Mouse (Mus musculus) brain, embryonic 18.5 days (tissue): ENCODE data around the gene Chst10.

Experiments
- DNase-seq: peaks from one replicate; pipeline ENCODE4 v3.0.0-alpha.2; 2012; ENCODE audit warnings: low read depth, low spot score

The Chst10 gene

GRCm38 (mm10) chr1:38869398-38870195, 28.4 kb downstream of the Chst10 start:
- no peak for DNase-seq

DNA sequence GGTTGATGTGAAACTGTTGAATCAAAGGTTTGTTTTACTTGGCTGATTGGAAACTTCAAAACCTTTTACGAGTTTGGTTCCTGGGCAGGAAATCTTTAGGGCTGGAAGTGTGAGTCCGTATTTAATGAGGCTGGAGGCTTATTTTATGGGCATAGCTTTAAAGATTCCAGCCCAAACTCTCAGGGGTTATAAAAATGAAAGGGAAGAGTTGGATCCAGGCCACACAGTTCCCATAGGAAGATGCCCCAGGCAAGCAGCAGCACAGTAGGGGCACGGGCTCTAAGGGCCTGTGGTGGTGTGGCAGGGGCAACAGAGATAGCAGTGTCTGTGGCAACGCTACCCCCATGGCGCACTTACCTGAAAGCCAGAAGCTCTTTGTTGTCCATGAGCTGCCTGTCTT, 31.7 kb downstream of the Chst10 start:
- no peak for DNase-seq

DNA sequence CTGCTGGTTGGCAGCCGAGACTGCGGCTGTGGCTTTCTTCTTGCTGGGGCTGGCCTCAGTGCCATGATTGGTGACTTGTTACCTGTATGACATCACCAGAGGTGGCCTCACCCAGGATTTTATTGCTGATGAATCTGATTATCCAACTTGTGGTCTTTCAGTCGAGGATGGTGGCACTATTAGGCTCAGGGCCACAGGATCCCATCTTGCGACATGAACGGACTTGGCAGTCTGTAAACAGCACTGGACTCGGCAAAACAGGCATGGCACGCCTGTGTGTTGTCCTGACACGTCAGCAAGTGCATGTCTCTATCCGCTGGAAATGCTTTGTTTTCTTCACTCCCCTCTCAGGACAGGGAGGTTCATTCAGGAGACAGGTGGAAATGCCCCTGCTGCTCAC, 33.6 kb downstream of the Chst10 start:
- no peak for DNase-seq

DNA sequence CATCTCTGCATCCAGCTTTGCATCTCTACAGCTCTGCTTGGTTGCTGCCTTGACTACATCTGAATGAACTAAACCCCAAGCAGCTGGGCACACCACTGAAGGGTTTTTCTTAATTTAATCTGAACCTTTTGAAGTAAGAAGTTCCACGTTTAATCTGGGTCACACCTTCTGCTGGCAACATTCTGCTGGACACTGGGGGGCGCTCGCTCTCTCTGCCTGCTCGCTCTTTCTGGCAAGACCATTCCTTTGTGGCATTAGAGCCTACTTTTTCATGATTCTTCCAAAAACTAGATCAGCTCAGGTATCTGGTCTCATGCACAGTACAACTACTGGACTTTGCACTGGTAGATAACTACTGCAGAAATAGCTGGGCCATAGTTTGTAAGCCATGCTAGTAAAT, 35.7 kb downstream of the Chst10 start:
- DNase-seq: no peak

DNA sequence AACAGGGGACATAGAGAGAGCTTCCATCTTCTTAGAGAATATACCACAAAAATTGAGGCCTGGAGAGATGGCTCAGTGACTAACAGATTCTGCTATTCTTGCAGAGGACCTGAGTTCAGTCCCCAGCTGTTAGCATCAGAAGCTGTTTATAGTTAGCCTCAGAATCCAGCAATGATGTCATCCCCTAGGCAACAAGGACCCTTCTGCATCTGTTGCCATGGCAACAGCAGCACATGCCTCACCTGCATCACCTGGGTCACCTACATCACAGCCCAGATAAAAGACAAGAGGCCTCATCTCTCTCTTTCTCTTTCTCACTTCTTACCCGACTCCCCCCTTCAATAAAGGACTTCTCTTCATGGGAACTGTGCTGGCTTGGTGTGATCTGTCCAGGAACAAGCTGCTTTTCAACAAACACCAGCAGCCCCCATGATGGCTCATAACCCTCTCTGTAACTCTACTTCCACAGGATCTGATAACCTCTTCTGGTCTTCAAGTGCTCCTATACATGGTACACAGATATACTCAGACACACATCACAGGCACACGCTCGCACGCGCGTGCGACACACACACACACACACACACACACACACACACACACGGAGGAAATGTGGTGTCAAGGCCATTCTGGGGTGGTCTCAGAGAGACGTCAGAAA, 37.0 kb downstream of the Chst10 start:
- no peak for DNase-seq

DNA sequence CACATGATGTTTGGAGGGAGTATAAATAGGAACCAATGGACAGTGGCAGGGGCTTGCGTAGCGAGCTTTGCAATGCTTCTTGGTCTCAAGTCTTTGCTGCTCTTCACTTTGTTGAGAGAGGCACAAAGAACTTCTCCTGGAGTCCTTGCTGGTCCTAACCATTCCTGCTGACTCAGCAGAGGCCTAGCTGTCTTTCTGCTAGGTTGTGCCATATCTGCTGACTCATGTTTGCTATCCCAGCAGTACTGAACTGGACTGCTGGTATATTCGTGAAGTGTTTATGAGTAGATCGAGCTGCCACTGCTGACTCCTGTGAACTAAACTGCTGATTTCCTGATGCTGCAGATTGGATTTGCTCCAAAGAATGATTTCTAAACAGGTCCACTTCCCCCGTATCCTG, 37.8 kb downstream of the Chst10 start:
- no peak for DNase-seq

- no peak for DNase-seq
These were observed 41.8 kb downstream of the Chst10 start for GRCm38 (mm10) chr1:38856196-38856595.

- DNase-seq: no peak
These were observed 45.7 kb downstream of the Chst10 start for GRCm38 (mm10) chr1:38852250-38852649.

GRCm38 (mm10) chr1:38850650-38851049, 47.3 kb downstream of the Chst10 start:
- DNase-seq: no peak

DNA sequence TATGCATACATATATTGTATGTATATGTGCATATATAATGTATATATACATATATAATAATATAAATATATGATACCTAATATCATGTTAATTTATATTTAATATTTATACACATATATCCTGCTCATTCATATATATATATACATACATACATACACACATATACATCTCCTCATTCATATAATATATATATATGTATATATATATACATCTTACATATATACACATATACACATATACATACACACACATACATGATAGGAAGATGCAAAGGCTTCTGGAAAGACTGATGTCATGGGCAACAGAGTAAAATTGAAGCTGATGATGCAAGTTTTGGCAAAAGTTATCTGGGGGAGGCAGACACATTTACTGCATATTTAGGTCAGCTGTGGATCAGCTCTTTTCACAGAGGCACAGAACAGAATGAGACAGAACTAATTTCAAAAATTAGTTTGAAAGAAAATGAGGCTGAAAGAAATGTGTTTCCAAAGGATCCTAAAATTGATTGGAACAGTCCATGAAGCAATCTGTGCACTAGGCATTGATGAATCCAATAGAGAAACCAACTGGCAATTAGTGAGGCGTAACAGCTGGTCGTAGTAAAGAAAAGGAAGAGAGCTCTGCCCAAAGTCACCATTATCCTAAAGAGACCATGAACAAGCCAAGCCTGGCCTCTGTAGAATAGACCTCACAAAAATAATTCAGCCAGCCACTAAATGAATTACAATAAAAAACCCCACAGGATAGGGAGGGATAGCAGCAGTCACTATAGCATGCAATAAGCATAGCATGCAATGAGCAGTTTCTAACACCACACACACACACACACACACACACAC, 49.3 kb downstream of the Chst10 start:
- no peak for DNase-seq

DNA sequence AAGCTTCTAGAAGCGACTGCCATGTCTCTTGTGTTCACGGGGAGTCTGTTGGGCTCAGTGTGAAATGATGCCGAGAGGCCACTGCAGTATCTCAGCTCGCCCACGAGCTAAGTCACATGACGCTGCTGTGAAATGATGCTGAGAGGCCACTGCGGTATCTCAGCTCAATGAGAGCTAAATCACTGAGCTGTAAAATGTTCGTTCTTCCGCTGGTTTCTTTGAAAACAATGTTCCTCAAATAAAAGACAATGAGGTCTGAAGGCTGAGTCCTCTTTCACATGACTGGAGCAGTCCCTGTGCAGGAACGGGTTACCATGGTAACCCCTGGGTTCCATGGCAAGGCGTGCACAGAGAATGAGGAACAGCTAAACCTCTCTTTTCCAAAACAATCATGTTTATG, 50.0 kb downstream of the Chst10 start:
- no peak for DNase-seq

- DNase-seq: no peak
These were observed 54.7 kb downstream of the Chst10 start for GRCm38 (mm10) chr1:38843275-38843674.

GRCm38 (mm10) chr1:38842861-38843260, 55.1 kb downstream of the Chst10 start:
- DNase-seq: no peak

DNA sequence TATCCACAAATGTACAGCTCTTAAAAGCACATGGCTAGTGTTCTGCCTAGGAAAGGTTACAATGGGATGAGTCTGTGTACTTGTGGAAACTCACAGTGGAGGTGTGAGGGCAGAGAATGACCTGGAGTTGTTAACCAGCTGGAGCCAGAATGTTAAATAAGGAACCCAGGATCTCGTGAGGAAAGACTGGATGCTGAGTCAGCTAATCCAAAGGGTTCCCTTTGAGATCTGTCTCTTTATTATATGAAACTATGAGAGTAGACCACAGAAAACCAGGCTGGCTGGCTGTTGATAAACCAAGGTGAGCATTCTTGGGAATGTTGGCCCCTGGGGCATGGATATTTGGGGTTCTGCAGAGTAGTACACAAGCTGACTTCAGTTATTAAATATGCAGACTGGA, 58.0 kb downstream of the Chst10 start:
- DNase-seq: no peak

- no peak for DNase-seq
These were observed 61.5 kb downstream of the Chst10 start, which contains the start of gene Lonrf2 for GRCm38 (mm10) chr1:38836477-38836872. TSS of gene Lonrf2 (minus strand) at chr1:38836711.

GRCm38 (mm10) chr1:38835568-38836476, 62.1 kb downstream of the Chst10 start:
- no peak for DNase-seq

- no peak for DNase-seq
These were observed 63.1 kb downstream of the Chst10 start for GRCm38 (mm10) chr1:38834899-38835298.

GRCm38 (mm10) chr1:38824926-38825325, 73.0 kb downstream of the Chst10 start:
- no peak for DNase-seq

DNA sequence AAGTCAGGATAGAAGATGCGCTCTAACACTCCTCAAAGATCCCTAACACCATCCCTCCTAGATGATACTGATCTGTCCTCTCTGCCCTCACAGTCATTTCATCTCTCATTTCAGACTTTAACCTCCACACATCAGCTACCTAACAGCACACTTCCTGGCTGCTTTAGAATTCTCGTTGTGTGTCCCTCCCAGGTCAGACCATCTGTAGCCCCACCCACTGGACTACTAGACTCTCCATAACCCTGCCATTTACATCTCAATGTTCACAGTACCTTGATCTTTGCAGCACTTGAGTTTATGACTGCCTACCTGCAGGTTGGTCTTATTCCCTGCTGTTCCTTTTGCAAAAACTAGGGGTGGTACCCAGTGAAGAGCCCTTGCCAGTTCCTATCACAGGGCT, 74.1 kb downstream of the Chst10 start:
- DNase-seq: no peak

GRCm38 (mm10) chr1:38819691-38820090, 78.3 kb downstream of the Chst10 start:
- no peak for DNase-seq

- no peak for DNase-seq
These were observed 80.3 kb downstream of the Chst10 start for GRCm38 (mm10) chr1:38817671-38818070.
